15 mouse cellular contexts compared by ENCODE assay signal in genomic region chr2:72288932-72289534, GRCm38 (mm10).
"Had no signal": no experiment of that assay in that cellular context is flagged by ENCODE, and none has a peak within 500 bp of the region (broad histone marks: within the 10 kb centered on the region; RNA-seq: fewer than 3 reads in every experiment).

No protein-coding gene starts in this region.

- H3K36me3 ChIP-seq: kidney, embryonic 15.5 days; limb, embryonic 13.5 days; midbrain, embryonic 15.5 days; neural tube, embryonic 13.5 days; stomach, embryonic 15.5 days had no signal

- H3K4me3 ChIP-seq: kidney, embryonic 15.5 days; limb, embryonic 13.5 days; midbrain, embryonic 15.5 days; neural tube, embryonic 13.5 days; stomach, embryonic 15.5 days had no signal

- H3K9me3 ChIP-seq: kidney, embryonic 15.5 days; limb, embryonic 13.5 days; midbrain, embryonic 15.5 days; neural tube, embryonic 13.5 days; stomach, embryonic 15.5 days had no signal

- H3K4me2 ChIP-seq: kidney, embryonic 15.5 days; limb, embryonic 13.5 days; midbrain, embryonic 11.5 days; midbrain, embryonic 15.5 days; neural tube, embryonic 13.5 days; stomach, embryonic 15.5 days had no signal

- H3K27me3 ChIP-seq: kidney, embryonic 15.5 days; limb, embryonic 13.5 days; stomach, embryonic 15.5 days had no signal

- DNase-seq: kidney, postnatal 25 days; layer of hippocampus, postnatal 36 days; left cerebral cortex, postnatal 4 days; lung, adult 18-20 months; lung, postnatal 4 days; right cerebral cortex, postnatal 14 days; thymus, adult 2 months; thymus, postnatal 36 days had no signal

- H3K9ac ChIP-seq: kidney, embryonic 15.5 days; limb, embryonic 13.5 days; liver, embryonic 14.5 days; midbrain, embryonic 15.5 days; neural tube, embryonic 13.5 days; stomach, embryonic 15.5 days had no signal

- ATAC-seq: midbrain, embryonic 15.5 days had no signal

- H3K27ac ChIP-seq: kidney, embryonic 15.5 days; limb, embryonic 13.5 days; liver, embryonic 14.5 days; midbrain, embryonic 15.5 days; neural tube, embryonic 13.5 days; stomach, embryonic 15.5 days had no signal
